Mouse (Mus musculus): ENCODE data around the gene Clasp2. TPM values are rescaled to one million over a fixed set of nuclear protein-coding genes. Genes with fewer than 3 reads are reported as not detected.
"Not testable (repeated sequence)": the region's sequence is repeated elsewhere in the genome, so short reads cannot be mapped to it uniquely, and the experiment has no call there.

Clasp2 gene
- polyA plus RNA-seq, 1 experiment from 2014 or later = 57.9 TPM

- Histone ChIP-seq H3K4me1 (replicated peaks; ENCODE audit: control insufficient read depth, insufficient read depth, low read length) (no peaks in the 10 kb centered on the region), H3K4me2 (replicated peaks; ENCODE audit: low read depth, low read length) (no peak overlapping the region), H3K27me3 (ENCODE audit: control insufficient read depth, insufficient read depth, low read length) (no peaks in the 10 kb centered on the region), H3K9me3 (ENCODE audit: control insufficient read depth, low read length) (no peaks in the 10 kb centered on the region), H3K27ac (ENCODE audit: low read depth, low read length) (no peak overlapping the region), H3K36me3 (ENCODE audit: control insufficient read depth, insufficient read depth, low read length) (no peaks in the 10 kb centered on the region), H3K9ac (ENCODE audit: low read depth, low read length) (no peak overlapping the region), H3K4me3 (ENCODE audit: low read depth, low read length) (no peak overlapping the region)
- WGBS = 93% methylated on average over 4 of the region's 4 CpGs
- DNase-seq (ENCODE audit: low spot score) (no peak), ATAC-seq (ENCODE audit: low FRiP score) (no peak)
Observed at GRCm38 (mm10) chr9:113770640-113771039, 29.4 kb downstream of the Clasp2 start.

- H3K4me1 ChIP-seq (replicated peaks; ENCODE audit: control insufficient read depth, insufficient read depth, low read length) = no peaks in the 10 kb centered on the region
- H3K4me3 ChIP-seq (ENCODE audit: low read depth, low read length) = no peak overlapping the region
- DNase-seq (ENCODE audit: low spot score) (no peak), ATAC-seq (ENCODE audit: low FRiP score) (no peak)
- no peak overlapping the region for H3K27ac ChIP-seq (ENCODE audit: low read depth, low read length)
- WGBS = 90% methylated on average over 3 of the region's 3 CpGs
- no peak overlapping the region for H3K9ac ChIP-seq (ENCODE audit: low read depth, low read length)
- H3K27me3 ChIP-seq (ENCODE audit: control insufficient read depth, insufficient read depth, low read length) = no peaks in the 10 kb centered on the region
- no peaks in the 10 kb centered on the region for H3K36me3 ChIP-seq (ENCODE audit: control insufficient read depth, insufficient read depth, low read length)
- no peak overlapping the region for H3K4me2 ChIP-seq (replicated peaks; ENCODE audit: low read depth, low read length)
- H3K9me3 ChIP-seq (ENCODE audit: control insufficient read depth, low read length) = no peaks in the 10 kb centered on the region
Observed at GRCm38 (mm10) chr9:113780863-113781262, 39.6 kb downstream of the Clasp2 start.

- ATAC-seq (ENCODE audit: low FRiP score) = no peak
- H3K27ac ChIP-seq (ENCODE audit: low read depth, low read length) = no peak overlapping the region
Observed at GRCm38 (mm10) chr9:113782362-113783005, 41.2 kb downstream of the Clasp2 start.

GRCm38 (mm10) chr9:113783674-113784073 is 42.4 kb downstream of the Clasp2 start:
- ATAC-seq (ENCODE audit: low FRiP score) (no peak), DNase-seq (ENCODE audit: low spot score) (no peak)
- no peak overlapping the region for H3K9ac ChIP-seq (ENCODE audit: low read depth, low read length)
- H3K27ac ChIP-seq (ENCODE audit: low read depth, low read length) = no peak overlapping the region
- H3K9me3 ChIP-seq (ENCODE audit: control insufficient read depth, low read length) = no peaks in the 10 kb centered on the region
- no peaks in the 10 kb centered on the region for H3K36me3 ChIP-seq (ENCODE audit: control insufficient read depth, insufficient read depth, low read length)
- WGBS = 63% methylated on average over 5 of the region's 5 CpGs
- no peak overlapping the region for H3K4me2 ChIP-seq (replicated peaks; ENCODE audit: low read depth, low read length)
- H3K4me1 ChIP-seq (replicated peaks; ENCODE audit: control insufficient read depth, insufficient read depth, low read length) = no peaks in the 10 kb centered on the region
- H3K4me3 ChIP-seq (ENCODE audit: low read depth, low read length) = no peak overlapping the region
- no peaks in the 10 kb centered on the region for H3K27me3 ChIP-seq (ENCODE audit: control insufficient read depth, insufficient read depth, low read length)

More at GRCm38 (mm10) chr9:113782362-113783005, 41.2 kb downstream of the Clasp2 start:
- Histone ChIP-seq H3K9ac (ENCODE audit: low read depth, low read length) (no peak overlapping the region), H3K27me3 (ENCODE audit: control insufficient read depth, insufficient read depth, low read length) (no peaks in the 10 kb centered on the region), H3K36me3 (ENCODE audit: control insufficient read depth, insufficient read depth, low read length) (no peaks in the 10 kb centered on the region), H3K4me1 (replicated peaks; ENCODE audit: control insufficient read depth, insufficient read depth, low read length) (no peaks in the 10 kb centered on the region), H3K4me2 (replicated peaks; ENCODE audit: low read depth, low read length) (no peak overlapping the region), H3K9me3 (ENCODE audit: control insufficient read depth, low read length) (no peaks in the 10 kb centered on the region), H3K4me3 (ENCODE audit: low read depth, low read length) (no peak overlapping the region)
- WGBS = 57% methylated on average over 4 of the region's 4 CpGs
- no peak for DNase-seq (ENCODE audit: low spot score)

- not testable (repeated sequence) for H3K4me1 ChIP-seq (replicated peaks; ENCODE audit: control insufficient read depth, insufficient read depth, low read length); H3K36me3 ChIP-seq (ENCODE audit: control insufficient read depth, insufficient read depth, low read length); H3K9ac ChIP-seq (ENCODE audit: low read depth, low read length); H3K27ac ChIP-seq (ENCODE audit: low read depth, low read length); H3K4me2 ChIP-seq (replicated peaks; ENCODE audit: low read depth, low read length); H3K27me3 ChIP-seq (ENCODE audit: control insufficient read depth, insufficient read depth, low read length); ATAC-seq (ENCODE audit: low FRiP score); H3K9me3 ChIP-seq (ENCODE audit: control insufficient read depth, low read length); H3K4me3 ChIP-seq (ENCODE audit: low read depth, low read length); DNase-seq (ENCODE audit: low spot score)
- 55% methylated on average over 4 of the region's 6 CpGs for WGBS
Observed at GRCm38 (mm10) chr9:113789283-113789682, 48.0 kb downstream of the Clasp2 start.

GRCm38 (mm10) chr9:113792651-113793512 is 51.6 kb downstream of the Clasp2 start:
- Histone ChIP-seq H3K36me3 (ENCODE audit: control insufficient read depth, insufficient read depth, low read length) (no peaks in the 10 kb centered on the region), H3K9ac (ENCODE audit: low read depth, low read length) (peak overlapping the region; percentile 55), H3K27ac (ENCODE audit: low read depth, low read length) (peak overlapping the region; percentile 89), H3K4me2 (replicated peaks; ENCODE audit: low read depth, low read length) (peak overlapping the region; percentile 45), H3K4me1 (replicated peaks; ENCODE audit: control insufficient read depth, insufficient read depth, low read length) (peaks cover 3% of the 10 kb centered on the region; the same call in 1 of the 2 replicates), H3K9me3 (ENCODE audit: control insufficient read depth, low read length) (no peaks in the 10 kb centered on the region), H3K4me3 (ENCODE audit: low read depth, low read length) (peak overlapping the region; percentile 41), H3K27me3 (ENCODE audit: control insufficient read depth, insufficient read depth, low read length) (no peaks in the 10 kb centered on the region)
- 3% methylated on average over 17 of the region's 17 CpGs for WGBS
- ATAC-seq (ENCODE audit: low FRiP score) (peak; percentile 94), DNase-seq (ENCODE audit: low spot score) (peak; percentile 81)

- H3K4me3 ChIP-seq (ENCODE audit: low read depth, low read length) = peak overlapping the region; percentile 41
- DNase-seq (ENCODE audit: low spot score) (no peak), ATAC-seq (ENCODE audit: low FRiP score) (no peak)
- H3K9me3 ChIP-seq (ENCODE audit: control insufficient read depth, low read length) = no peaks in the 10 kb centered on the region
- peak overlapping the region; percentile 89 for H3K27ac ChIP-seq (ENCODE audit: low read depth, low read length)
- peak overlapping the region; percentile 45 for H3K4me2 ChIP-seq (replicated peaks; ENCODE audit: low read depth, low read length)
- peaks cover 3% of the 10 kb centered on the region; the same call in 1 of the 2 replicates for H3K4me1 ChIP-seq (replicated peaks; ENCODE audit: control insufficient read depth, insufficient read depth, low read length)
- no peaks in the 10 kb centered on the region for H3K36me3 ChIP-seq (ENCODE audit: control insufficient read depth, insufficient read depth, low read length)
- 36% methylated on average over 3 of the region's 3 CpGs for WGBS
- no peaks in the 10 kb centered on the region for H3K27me3 ChIP-seq (ENCODE audit: control insufficient read depth, insufficient read depth, low read length)
- peak overlapping the region; percentile 55 for H3K9ac ChIP-seq (ENCODE audit: low read depth, low read length)
Observed at GRCm38 (mm10) chr9:113793513-113793905, 52.2 kb downstream of the Clasp2 start.

- Histone ChIP-seq H3K9me3 (ENCODE audit: control insufficient read depth, low read length) (no peaks in the 10 kb centered on the region), H3K4me2 (replicated peaks; ENCODE audit: low read depth, low read length) (peak overlapping the region; percentile 14; the same call in 1 of the 2 replicates), H3K27ac (ENCODE audit: low read depth, low read length) (no peak overlapping the region), H3K27me3 (ENCODE audit: control insufficient read depth, insufficient read depth, low read length) (no peaks in the 10 kb centered on the region), H3K4me1 (replicated peaks; ENCODE audit: control insufficient read depth, insufficient read depth, low read length) (peaks cover 3% of the 10 kb centered on the region; the same call in 1 of the 2 replicates), H3K36me3 (ENCODE audit: control insufficient read depth, insufficient read depth, low read length) (no peaks in the 10 kb centered on the region), H3K9ac (ENCODE audit: low read depth, low read length) (no peak overlapping the region), H3K4me3 (ENCODE audit: low read depth, low read length) (peak overlapping the region; percentile 41)
- no peak for ATAC-seq (ENCODE audit: low FRiP score)
- DNase-seq (ENCODE audit: low spot score) = peak; percentile 13
- WGBS = 96% methylated on average over 2 of the region's 2 CpGs
Observed at GRCm38 (mm10) chr9:113793966-113794365, 52.7 kb downstream of the Clasp2 start.

Data from hindbrain, embryonic 11.5 days (tissue).